Mouse (Mus musculus): ENCODE measurements around the gene Mmp2. TPM values are rescaled to one million over a fixed set of nuclear protein-coding genes. Genes with fewer than 3 reads are reported as not detected.
"Not testable (repeated sequence)": the region's sequence is repeated elsewhere in the genome, so short reads cannot be mapped to it uniquely, and the experiment has no call there.

Mmp2 gene
- total RNA-seq (2014; rRNA removed) = 1.9 TPM in 2 replicates
- 4.1 and 4.4 TPM in 2 replicates for polyA plus RNA-seq (2012; rRNA removed)

- peak within 1 kb of the TSS; percentile 56; the same call in 1 of the 2 replicates for H3K4me3 ChIP-seq (ENCODE audit: insufficient read depth, low read depth, low read length)
- no peak for DNase-seq (ENCODE audit: extremely low read depth, low read depth, low spot score)
- WGBS = 6% methylated on average over 37 of the region's 37 CpGs
- 0 out of 2 replicates have a peak within 1 kb of the TSS, but pooled peaks have one; percentile 40 for H3K27ac ChIP-seq (replicated peaks; ENCODE audit: insufficient read depth, low read depth, low read length)
- no peaks in the 10 kb centered on the region for H3K36me3 ChIP-seq (ENCODE audit: control insufficient read depth, insufficient read depth, low read length)
- no peak for TF ChIP-seq CTCF (IDR thresholded peaks at IDR 0.05; ENCODE audit: low read depth, low read length)
- no peak for TF ChIP-seq POLR2A (IDR thresholded peaks at IDR 0.05; ENCODE audit: extremely low read depth, insufficient read depth, low read length)
- H3K9ac ChIP-seq (ENCODE audit: low read depth, low read length) = peak within 1 kb of the TSS; percentile 2; the same call in 1 of the 2 replicates
- peaks cover 3% of the 10 kb centered on the region; the same call in 1 of the 2 replicates for H3K27me3 ChIP-seq (ENCODE audit: control insufficient read depth, insufficient read depth, low read length)
- no peaks in the 10 kb centered on the region for H3K79me2 ChIP-seq (ENCODE audit: control insufficient read depth, insufficient read depth, low read length)
- no peaks in the 10 kb centered on the region for H3K4me1 ChIP-seq (ENCODE audit: control insufficient read depth, insufficient read depth, low read length)
Measured at GRCm38 (mm10) chr8:92827243-92828034, at the start of gene Mmp2. Gene Mmp2, plus strand, starts transcription at chr8:92827291.

GRCm38 (mm10) chr8:92780976-92781375, 46.1 kb upstream of the Mmp2 start:
- TF ChIP-seq CTCF (IDR thresholded peaks at IDR 0.05; ENCODE audit: low read depth, low read length) (no peak), POLR2A (IDR thresholded peaks at IDR 0.05; ENCODE audit: extremely low read depth, insufficient read depth, low read length) (no peak)
- 54% methylated on average over 3 of the region's 3 CpGs for WGBS

GRCm38 (mm10) chr8:92783906-92784610, 43.0 kb upstream of the Mmp2 start:
- no peak overlapping the region for H3K27ac ChIP-seq (replicated peaks; ENCODE audit: insufficient read depth, low read depth, low read length)
- no peaks in the 10 kb centered on the region for H3K36me3 ChIP-seq (ENCODE audit: control insufficient read depth, insufficient read depth, low read length)
- DNase-seq (ENCODE audit: extremely low read depth, low read depth, low spot score) = no peak
- H3K27me3 ChIP-seq (ENCODE audit: control insufficient read depth, insufficient read depth, low read length) = no peaks in the 10 kb centered on the region
- TF ChIP-seq CTCF (IDR thresholded peaks at IDR 0.05; ENCODE audit: low read depth, low read length) (no peak), POLR2A (IDR thresholded peaks at IDR 0.05; ENCODE audit: extremely low read depth, insufficient read depth, low read length) (no peak)
- no peaks in the 10 kb centered on the region for H3K4me1 ChIP-seq (ENCODE audit: control insufficient read depth, insufficient read depth, low read length)
- H3K4me3 ChIP-seq (ENCODE audit: insufficient read depth, low read depth, low read length) = no peak overlapping the region
- H3K9ac ChIP-seq (ENCODE audit: low read depth, low read length) = no peak overlapping the region
- WGBS = 68% methylated on average over 3 of the region's 3 CpGs
- no peaks in the 10 kb centered on the region for H3K79me2 ChIP-seq (ENCODE audit: control insufficient read depth, insufficient read depth, low read length)

More at GRCm38 (mm10) chr8:92780976-92781375, 46.1 kb upstream of the Mmp2 start:
- no peak overlapping the region for H3K27ac ChIP-seq (replicated peaks; ENCODE audit: insufficient read depth, low read depth, low read length)
- no peak overlapping the region for H3K4me3 ChIP-seq (ENCODE audit: insufficient read depth, low read depth, low read length)
- no peaks in the 10 kb centered on the region for H3K36me3 ChIP-seq (ENCODE audit: control insufficient read depth, insufficient read depth, low read length)
- H3K9ac ChIP-seq (ENCODE audit: low read depth, low read length) = no peak overlapping the region
- H3K27me3 ChIP-seq (ENCODE audit: control insufficient read depth, insufficient read depth, low read length) = no peaks in the 10 kb centered on the region
- H3K79me2 ChIP-seq (ENCODE audit: control insufficient read depth, insufficient read depth, low read length) = no peaks in the 10 kb centered on the region
- no peaks in the 10 kb centered on the region for H3K4me1 ChIP-seq (ENCODE audit: control insufficient read depth, insufficient read depth, low read length)
- no peak for DNase-seq (ENCODE audit: extremely low read depth, low read depth, low spot score)

GRCm38 (mm10) chr8:92790835-92791234, 36.3 kb upstream of the Mmp2 start:
- Histone ChIP-seq H3K4me3 (ENCODE audit: insufficient read depth, low read depth, low read length) (no peak overlapping the region), H3K36me3 (ENCODE audit: control insufficient read depth, insufficient read depth, low read length) (no peaks in the 10 kb centered on the region), H3K79me2 (ENCODE audit: control insufficient read depth, insufficient read depth, low read length) (no peaks in the 10 kb centered on the region), H3K9ac (ENCODE audit: low read depth, low read length) (no peak overlapping the region), H3K27me3 (ENCODE audit: control insufficient read depth, insufficient read depth, low read length) (no peaks in the 10 kb centered on the region), H3K4me1 (ENCODE audit: control insufficient read depth, insufficient read depth, low read length) (no peaks in the 10 kb centered on the region), H3K27ac (replicated peaks; ENCODE audit: insufficient read depth, low read depth, low read length) (no peak overlapping the region)
- WGBS = 70% methylated on average over 3 of the region's 3 CpGs
- no peak for DNase-seq (ENCODE audit: extremely low read depth, low read depth, low spot score)
- TF ChIP-seq CTCF (IDR thresholded peaks at IDR 0.05; ENCODE audit: low read depth, low read length) = no peak
- no peak for TF ChIP-seq POLR2A (IDR thresholded peaks at IDR 0.05; ENCODE audit: extremely low read depth, insufficient read depth, low read length)

- WGBS = 77% methylated on average over 2 of the region's 2 CpGs
Measured at GRCm38 (mm10) chr8:92791999-92792398, 35.1 kb upstream of the Mmp2 start.

More at GRCm38 (mm10) chr8:92791999-92792398, 35.1 kb upstream of the Mmp2 start:
- not testable (repeated sequence) for H3K36me3 ChIP-seq (ENCODE audit: control insufficient read depth, insufficient read depth, low read length); H3K79me2 ChIP-seq (ENCODE audit: control insufficient read depth, insufficient read depth, low read length); H3K4me1 ChIP-seq (ENCODE audit: control insufficient read depth, insufficient read depth, low read length); H3K9ac ChIP-seq (ENCODE audit: low read depth, low read length); H3K27me3 ChIP-seq (ENCODE audit: control insufficient read depth, insufficient read depth, low read length); DNase-seq (ENCODE audit: extremely low read depth, low read depth, low spot score); H3K27ac ChIP-seq (replicated peaks; ENCODE audit: insufficient read depth, low read depth, low read length); H3K4me3 ChIP-seq (ENCODE audit: insufficient read depth, low read depth, low read length)
- peak; percentile 25; the same call in 1 of the 2 replicates for TF ChIP-seq CTCF (IDR thresholded peaks at IDR 0.05; ENCODE audit: low read depth, low read length)

Measured in liver, adult 2 months (tissue).